Mouse (Mus musculus) hindbrain, embryonic 13.5 days (tissue): ENCODE measurements around the gene Ceacam12. TPM values are rescaled to one million over a fixed set of nuclear protein-coding genes. Genes with fewer than 3 reads are reported as not detected.
"Not testable (repeated sequence)": the region's sequence is repeated elsewhere in the genome, so short reads cannot be mapped to it uniquely, and the experiment has no call there.

Experiments used
- ATAC-seq: fragments of 200-750 bp; cut with Nextera tagmentation; 2 replicates; pipeline ENCODE4 v1.8.0; 2017; ENCODE audit warnings: moderate TSS enrichment; ENCODE audit not compliant: low FRiP score
- H3K27ac ChIP-seq: fragments of 300-500 bp; sonication (generic); 2 replicates; pipeline ENCODE4 v1.5.1; 2015; ENCODE audit warnings: inconsistent platforms, mild to moderate bottlenecking, moderate library complexity
- H3K27me3 ChIP-seq: fragments of 300-500 bp; sonication (generic); 2 replicates; pipeline ENCODE4 v1.6.1; 2015; ENCODE audit warnings: mild to moderate bottlenecking, inconsistent platforms
- H3K36me3 ChIP-seq: fragments of 300-500 bp; sonication (generic); 2 replicates; pipeline ENCODE4 v1.6.1; 2015; ENCODE audit warnings: mild to moderate bottlenecking, inconsistent platforms
- H3K4me1 ChIP-seq: fragments of 300-500 bp; sonication (generic); replicated peaks from 2 replicates; pipeline ENCODE4 v1.6.1; 2015; ENCODE audit warnings: inconsistent platforms
- H3K4me2 ChIP-seq: fragments of 300-500 bp; sonication (generic); 2 replicates; pipeline ENCODE4 v1.6.1; 2015; ENCODE audit warnings: inconsistent platforms, mild to moderate bottlenecking, moderate library complexity
- H3K4me3 ChIP-seq: fragments of 300-500 bp; sonication (generic); 2 replicates; pipeline ENCODE4 v1.5.1; 2015; ENCODE audit warnings: mild to moderate bottlenecking, inconsistent platforms
- H3K9ac ChIP-seq: fragments of 300-500 bp; sonication (generic); 2 replicates; pipeline ENCODE4 v1.6.1; 2015; ENCODE audit warnings: mild to moderate bottlenecking, inconsistent platforms
- H3K9me3 ChIP-seq: fragments of 300-500 bp; sonication (generic); 2 replicates; pipeline ENCODE4 v1.6.1; 2016; ENCODE audit warnings: inconsistent platforms
- WGBS: fragments of 180-500 bp; shearing (Covaris S2); methylation state at CpG from one replicate; pipeline ENCODE4 v1.1.7; 2015; 5-methylcytosine and 5-hydroxymethylcytosine counted together
- microRNA-seq: library from miRNA; unstranded; fragments of <30 nt; microRNA quantifications from one replicate; pipeline ENCODE4, GENCODE M21; 2016
- polyA plus RNA-seq: library from polyadenylated mRNA; unstranded; fragments of >200 nt; fragmentation: Nextera tagmentation; extraction: Ambion mirVana; gene quantifications from 2 replicates; pipeline ENCODE4 v1.2.1, GENCODE M21; 2015

Gene Ceacam12
- polyA plus RNA-seq, result not detected in 2 replicates

DNA sequence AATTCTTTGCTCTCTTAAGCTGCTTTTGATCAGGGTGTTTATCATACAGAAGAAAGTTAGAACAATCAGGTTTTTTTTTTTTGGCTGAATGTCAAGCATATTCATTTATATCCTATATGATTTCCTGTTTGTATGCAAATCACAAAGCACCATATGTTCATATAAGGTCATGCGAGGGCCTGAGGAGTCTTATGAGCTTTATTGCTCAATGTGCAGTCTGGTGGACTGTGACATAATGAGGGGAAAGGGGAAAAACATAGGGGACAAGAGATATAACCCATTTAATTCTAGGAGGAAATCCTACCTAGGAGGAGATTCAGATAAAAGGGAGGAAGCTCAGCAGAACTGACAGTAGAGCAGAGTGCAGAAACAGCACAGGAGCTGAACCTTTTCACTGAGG, at the start of gene Ceacam12:
Ceacam12 (plus strand) TSS at position 301 of the 400 bp plus-strand sequence.
- WGBS, result 82% methylated on average over 1 of the region's 1 CpGs
- Histone ChIP-seq H3K4me3 (no peak within 1 kb of the TSS), H3K9ac (no peak within 1 kb of the TSS), H3K36me3 (no peaks in the 10 kb centered on the region), H3K4me1 (no peaks in the 10 kb centered on the region), H3K4me2 (no peak within 1 kb of the TSS), H3K9me3 (peaks cover 70% of the 10 kb centered on the region), H3K27ac (no peak within 1 kb of the TSS), H3K27me3 (no peaks in the 10 kb centered on the region)
- ATAC-seq, result no peak

DNA sequence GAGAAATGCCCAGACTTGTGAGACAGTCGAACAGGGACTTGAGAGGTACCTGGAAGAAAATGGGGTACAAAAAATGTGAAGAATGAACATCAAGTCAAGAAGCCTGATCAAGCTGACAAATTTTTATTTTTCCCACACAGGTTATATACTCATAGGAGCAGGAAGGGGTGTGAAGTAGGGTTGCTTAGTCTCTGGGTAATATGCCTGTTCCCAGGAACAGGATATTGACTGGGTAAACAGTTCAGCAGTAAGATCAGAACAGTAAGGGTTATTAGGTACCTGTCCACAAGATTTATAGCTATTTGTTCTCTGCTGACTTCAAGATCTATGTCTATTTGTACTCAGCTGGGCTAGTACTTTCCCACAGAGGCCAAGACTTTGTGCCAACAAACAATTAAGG, 8.1 kb downstream of the Ceacam12 start:
- H3K9ac ChIP-seq, H3K4me2 ChIP-seq, H3K4me1 ChIP-seq, ATAC-seq, H3K36me3 ChIP-seq, H3K27me3 ChIP-seq, H3K4me3 ChIP-seq, H3K27ac ChIP-seq: not testable (repeated sequence)
- H3K9me3 ChIP-seq, result peaks cover 63% of the 10 kb centered on the region
- 95% methylated on average over 1 of the region's 1 CpGs for WGBS

DNA sequence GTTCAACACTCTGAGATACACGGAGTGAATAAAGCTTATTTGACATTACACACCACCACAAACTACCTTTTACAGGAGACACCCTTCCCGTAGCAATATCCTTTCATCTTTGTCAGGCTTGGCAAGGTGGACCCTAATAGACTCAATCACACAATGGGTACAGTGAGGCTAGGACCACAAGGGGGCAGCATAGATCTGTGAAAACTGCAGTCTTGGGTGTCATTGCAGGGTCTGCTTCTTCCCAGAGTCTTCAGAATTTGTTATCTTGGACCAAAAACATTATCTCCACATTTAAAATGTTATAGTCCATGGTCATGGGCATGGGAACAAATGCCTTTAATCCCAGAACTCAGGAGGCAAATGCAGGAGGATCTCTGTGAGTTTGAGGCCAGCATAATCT, 35.1 kb downstream of the Ceacam12 start:
- Histone ChIP-seq H3K4me3 (no peak overlapping the region), H3K27ac (no peak overlapping the region), H3K9ac (no peak overlapping the region), H3K4me2 (no peak overlapping the region), H3K27me3 (no peaks in the 10 kb centered on the region), H3K36me3 (no peaks in the 10 kb centered on the region), H3K4me1 (no peaks in the 10 kb centered on the region), H3K9me3 (peaks cover 46% of the 10 kb centered on the region)
- WGBS, result 44% methylated on average over 2 of the region's 2 CpGs
- ATAC-seq, result no peak

Small RNAs within 50 kb of the gene (microRNA-seq; reads per million reads assigned to microRNA genes)
- not detected for gene Gm22414

Other genes with a start within 250 kb of the Ceacam12 start
- not detected in 2 replicates for gene Gm5155, start 194.2 kb upstream of the Ceacam12 start, polyA plus RNA-seq
- not detected in 2 replicates for gene Ceacam11, start 93.8 kb upstream of the Ceacam12 start, polyA plus RNA-seq
- gene Ceacam13, start 56.0 kb upstream of the Ceacam12 start, polyA plus RNA-seq, result not detected in 2 replicates
- gene Igfl3, start 110.6 kb downstream of the Ceacam12 start, polyA plus RNA-seq, result not detected in 2 replicates
- gene Mill1, start 179.4 kb downstream of the Ceacam12 start, polyA plus RNA-seq, result not detected in 2 replicates